Mouse (Mus musculus): ENCODE data around the gene Exd2. TPM values are rescaled to one million over a fixed set of nuclear protein-coding genes. Genes with fewer than 3 reads are reported as not detected.
A peak's percentile ranks its signal among the peaks of the same experiment; 100 is the strongest.

Gene Exd2
- total and polyA plus RNA-seq, 2 experiments from 2014 or later = 6.8 to 32.5 TPM

GRCm38 (mm10) chr12:80495691-80496090 is 32.8 kb downstream of the Exd2 start:
- no peak for ATAC-seq (ENCODE audit: insufficient read depth, low read depth)

GRCm38 (mm10) chr12:80498356-80498755 is 35.5 kb downstream of the Exd2 start:
- peak; percentile 52 for TF ChIP-seq CTCF (IDR thresholded peaks at IDR 0.05; ENCODE audit: low read depth)
- no peak for TF ChIP-seq EP300 (IDR thresholded peaks at IDR 0.05; ENCODE audit: low read depth)
- Histone ChIP-seq H3K4me2 (ENCODE audit: low read depth, low read length) (no peak overlapping the region), H3K9me3 (replicated peaks; ENCODE audit: control insufficient read depth, low read length) (no peaks in the 10 kb centered on the region), H3K9ac (replicated peaks; ENCODE audit: low read depth, low read length) (no peak overlapping the region), H3K4me1 (ENCODE audit: control insufficient read depth, insufficient read depth) (no peaks in the 10 kb centered on the region), H3K4me3 (ENCODE audit: low read depth, low read length) (no peak overlapping the region), H3K27ac (ENCODE audit: low read depth) (no peak overlapping the region), H3K36me3 (replicated peaks; ENCODE audit: control insufficient read depth, insufficient read depth, low read length) (0 out of 2 replicates have a peak, but pooled peaks cover 3% of the 10 kb centered on the region), H3K27me3 (ENCODE audit: control insufficient read depth, insufficient read depth, low read length) (no peaks in the 10 kb centered on the region)
- 53% methylated on average over 4 of the region's 4 CpGs for WGBS
- DNase-seq (ENCODE audit: low spot score) (peak; percentile 36), ATAC-seq (ENCODE audit: insufficient read depth, low read depth) (no peak)

More at GRCm38 (mm10) chr12:80495691-80496090, 32.8 kb downstream of the Exd2 start:
- H3K9ac ChIP-seq (replicated peaks; ENCODE audit: low read depth, low read length) = no peak overlapping the region
- no peak overlapping the region for H3K4me3 ChIP-seq (ENCODE audit: low read depth, low read length)
- H3K27me3 ChIP-seq (ENCODE audit: control insufficient read depth, insufficient read depth, low read length) = no peaks in the 10 kb centered on the region
- H3K9me3 ChIP-seq (replicated peaks; ENCODE audit: control insufficient read depth, low read length) = no peaks in the 10 kb centered on the region
- no peak overlapping the region for H3K27ac ChIP-seq (ENCODE audit: low read depth)
- peaks cover 23% of the 10 kb centered on the region for H3K36me3 ChIP-seq (replicated peaks; ENCODE audit: control insufficient read depth, insufficient read depth, low read length)
- WGBS = 67% methylated on average over 1 of the region's 1 CpGs
- DNase-seq (ENCODE audit: low spot score) = no peak
- no peak overlapping the region for H3K4me2 ChIP-seq (ENCODE audit: low read depth, low read length)
- TF ChIP-seq EP300 (IDR thresholded peaks at IDR 0.05; ENCODE audit: low read depth) = no peak
- no peak for TF ChIP-seq CTCF (IDR thresholded peaks at IDR 0.05; ENCODE audit: low read depth)
- H3K4me1 ChIP-seq (ENCODE audit: control insufficient read depth, insufficient read depth) = no peaks in the 10 kb centered on the region

- H3K4me3 ChIP-seq (ENCODE audit: low read depth, low read length) = no peak overlapping the region
- H3K27ac ChIP-seq (ENCODE audit: low read depth) = no peak overlapping the region
- no peaks in the 10 kb centered on the region for H3K4me1 ChIP-seq (ENCODE audit: control insufficient read depth, insufficient read depth)
- ATAC-seq (ENCODE audit: insufficient read depth, low read depth) = no peak
- 49% methylated on average over 1 of the region's 1 CpGs for WGBS
- H3K9ac ChIP-seq (replicated peaks; ENCODE audit: low read depth, low read length) = no peak overlapping the region
- TF ChIP-seq CTCF (IDR thresholded peaks at IDR 0.05; ENCODE audit: low read depth) (no peak), EP300 (IDR thresholded peaks at IDR 0.05; ENCODE audit: low read depth) (no peak)
- H3K36me3 ChIP-seq (replicated peaks; ENCODE audit: control insufficient read depth, insufficient read depth, low read length) = 0 out of 2 replicates have a peak, but pooled peaks cover 3% of the 10 kb centered on the region
- no peak overlapping the region for H3K4me2 ChIP-seq (ENCODE audit: low read depth, low read length)
- DNase-seq (ENCODE audit: low spot score) = no peak
- no peaks in the 10 kb centered on the region for H3K27me3 ChIP-seq (ENCODE audit: control insufficient read depth, insufficient read depth, low read length)
- no peaks in the 10 kb centered on the region for H3K9me3 ChIP-seq (replicated peaks; ENCODE audit: control insufficient read depth, low read length)
These were observed 37.6 kb downstream of the Exd2 start for GRCm38 (mm10) chr12:80500506-80500905.

- Histone ChIP-seq H3K27ac (ENCODE audit: low read depth) (no peak overlapping the region), H3K27me3 (ENCODE audit: control insufficient read depth, insufficient read depth, low read length) (no peaks in the 10 kb centered on the region), H3K9ac (replicated peaks; ENCODE audit: low read depth, low read length) (no peak overlapping the region), H3K4me2 (ENCODE audit: low read depth, low read length) (no peak overlapping the region), H3K36me3 (replicated peaks; ENCODE audit: control insufficient read depth, insufficient read depth, low read length) (no peaks in the 10 kb centered on the region), H3K4me3 (ENCODE audit: low read depth, low read length) (no peak overlapping the region), H3K9me3 (replicated peaks; ENCODE audit: control insufficient read depth, low read length) (no peaks in the 10 kb centered on the region), H3K4me1 (ENCODE audit: control insufficient read depth, insufficient read depth) (no peaks in the 10 kb centered on the region)
- 74% methylated on average over 5 of the region's 5 CpGs for WGBS
- ATAC-seq (ENCODE audit: insufficient read depth, low read depth) (peak; percentile 27; the same call in 1 of the 2 replicates), DNase-seq (ENCODE audit: low spot score) (peak; percentile 28)
- TF ChIP-seq CTCF (IDR thresholded peaks at IDR 0.05; ENCODE audit: low read depth) (no peak), EP300 (IDR thresholded peaks at IDR 0.05; ENCODE audit: low read depth) (no peak)
These were observed 41.8 kb downstream of the Exd2 start for GRCm38 (mm10) chr12:80504718-80505117.

GRCm38 (mm10) chr12:80507041-80507745 is 44.3 kb downstream of the Exd2 start:
- Histone ChIP-seq H3K4me1 (ENCODE audit: control insufficient read depth, insufficient read depth) (no peaks in the 10 kb centered on the region), H3K4me2 (ENCODE audit: low read depth, low read length) (no peak overlapping the region), H3K9ac (replicated peaks; ENCODE audit: low read depth, low read length) (no peak overlapping the region), H3K27me3 (ENCODE audit: control insufficient read depth, insufficient read depth, low read length) (no peaks in the 10 kb centered on the region), H3K9me3 (replicated peaks; ENCODE audit: control insufficient read depth, low read length) (no peaks in the 10 kb centered on the region), H3K36me3 (replicated peaks; ENCODE audit: control insufficient read depth, insufficient read depth, low read length) (no peaks in the 10 kb centered on the region), H3K27ac (ENCODE audit: low read depth) (no peak overlapping the region), H3K4me3 (ENCODE audit: low read depth, low read length) (no peak overlapping the region)
- no peak for TF ChIP-seq EP300 (IDR thresholded peaks at IDR 0.05; ENCODE audit: low read depth)
- TF ChIP-seq CTCF (IDR thresholded peaks at IDR 0.05; ENCODE audit: low read depth) = no peak
- no peak for ATAC-seq (ENCODE audit: insufficient read depth, low read depth)
- no peak for DNase-seq (ENCODE audit: low spot score)
- WGBS = 62% methylated on average over 14 of the region's 14 CpGs
